Mouse (Mus musculus) hindlimb bud, embryonic 11.5 days (tissue): ENCODE results near the gene Dcst1.

Experiments
- DNase-seq: peaks from one replicate; pipeline ENCODE4 v3.0.0-alpha.2; 2012; ENCODE audit warnings: low read depth, low spot score; ENCODE audit errors: extremely low spot score

Dcst1 gene

DNA sequence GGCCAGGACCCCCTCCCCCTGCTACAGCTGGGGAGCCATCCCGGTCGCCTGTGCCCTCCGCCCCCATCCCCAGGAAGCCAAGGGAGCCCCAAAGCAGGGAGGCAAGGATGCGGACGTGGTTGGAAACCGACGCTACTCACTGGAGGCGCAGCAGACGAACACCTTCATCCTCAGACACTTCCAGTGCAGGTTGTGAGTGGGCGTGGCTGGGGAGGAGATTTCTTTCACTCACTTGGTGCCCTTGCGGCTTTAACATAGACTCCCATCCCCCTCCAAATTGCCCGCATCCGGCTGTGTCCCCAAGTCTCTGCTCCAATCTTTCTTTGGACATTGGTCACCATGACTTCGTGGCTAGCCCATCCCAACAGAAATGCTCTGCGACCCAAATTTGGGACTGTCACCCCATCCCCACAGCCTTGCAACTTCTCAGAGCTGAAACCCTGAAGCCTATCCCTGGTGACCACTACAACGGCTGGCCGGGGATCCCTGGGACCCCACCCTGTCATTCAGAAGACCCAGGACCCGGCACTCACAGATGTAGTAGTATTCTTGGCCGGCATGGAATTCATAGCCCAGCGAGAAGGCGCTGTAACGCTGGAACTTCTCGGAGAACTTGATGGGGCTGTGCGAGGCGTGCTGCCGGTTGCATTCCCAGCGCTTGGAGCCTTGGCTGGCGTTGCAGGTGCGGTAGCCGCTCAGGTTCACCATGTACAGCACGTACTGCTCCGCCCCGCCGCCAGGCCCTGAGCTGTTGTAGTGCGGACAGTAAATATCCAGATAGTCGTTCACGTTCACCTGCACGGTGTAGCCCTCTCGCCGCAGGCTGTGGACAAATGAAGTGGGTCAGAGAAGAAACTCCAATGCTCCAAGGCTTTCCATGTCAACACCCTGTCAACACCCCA lies 48.9 kb downstream of the Dcst1 start:
- no peak for DNase-seq

DNA sequence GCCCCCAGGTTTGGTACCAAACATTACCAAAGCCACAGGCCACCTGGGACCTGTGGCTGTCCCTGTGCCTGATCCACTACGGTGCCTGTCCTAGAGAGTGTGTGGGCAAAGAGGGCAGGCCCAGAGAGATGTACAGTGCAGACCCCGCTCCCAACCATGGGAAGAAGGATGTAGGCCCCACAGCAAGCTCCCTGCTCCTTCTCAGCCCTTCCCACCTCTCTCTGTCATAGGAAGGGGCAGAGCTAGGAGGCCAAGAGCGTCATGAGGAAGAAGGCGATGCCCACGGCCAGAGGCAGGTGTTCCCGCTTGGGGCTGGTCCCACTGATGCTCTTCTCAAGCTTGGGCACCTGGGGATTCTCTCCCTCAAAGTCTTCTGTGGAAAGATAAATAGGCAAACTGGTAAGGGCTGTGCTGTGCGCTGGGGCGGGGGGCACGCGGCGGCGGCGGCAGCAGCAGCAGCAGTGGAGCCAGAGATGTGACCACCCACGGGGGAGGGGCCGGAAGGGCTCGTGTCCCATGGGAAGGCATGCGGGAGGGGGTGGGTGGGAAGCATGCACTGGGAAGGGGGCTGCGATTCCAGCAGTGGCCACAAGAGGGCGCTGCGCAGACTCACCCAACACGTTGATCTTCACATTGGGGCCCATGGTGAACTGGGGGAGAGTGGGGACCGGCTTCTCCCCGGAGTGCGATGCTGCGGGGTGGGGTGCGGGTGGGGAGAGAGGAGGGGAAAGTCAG lies 49.7 kb downstream of the Dcst1 start:
- DNase-seq: no peak

DNA sequence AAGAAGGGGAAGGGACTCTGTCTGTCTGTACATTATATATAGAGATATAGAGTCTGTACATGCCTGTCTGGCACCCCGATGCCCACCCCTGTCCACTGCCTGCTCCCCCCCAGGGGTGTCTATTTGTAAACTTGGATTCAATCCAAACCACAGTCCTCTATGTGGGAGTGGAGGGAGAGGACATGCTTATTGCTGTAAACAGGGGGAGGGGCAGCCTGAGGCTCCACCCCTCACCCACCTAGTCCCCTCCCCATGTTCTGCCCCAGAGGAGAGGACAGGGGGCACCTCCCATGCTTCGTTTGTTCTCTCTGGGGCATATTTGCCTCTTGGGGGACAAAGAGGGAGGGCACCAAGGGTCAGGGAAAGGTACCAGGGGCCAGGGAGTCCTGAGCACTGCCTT lies 50.3 kb downstream of the Dcst1 start:
- DNase-seq: no peak

DNA sequence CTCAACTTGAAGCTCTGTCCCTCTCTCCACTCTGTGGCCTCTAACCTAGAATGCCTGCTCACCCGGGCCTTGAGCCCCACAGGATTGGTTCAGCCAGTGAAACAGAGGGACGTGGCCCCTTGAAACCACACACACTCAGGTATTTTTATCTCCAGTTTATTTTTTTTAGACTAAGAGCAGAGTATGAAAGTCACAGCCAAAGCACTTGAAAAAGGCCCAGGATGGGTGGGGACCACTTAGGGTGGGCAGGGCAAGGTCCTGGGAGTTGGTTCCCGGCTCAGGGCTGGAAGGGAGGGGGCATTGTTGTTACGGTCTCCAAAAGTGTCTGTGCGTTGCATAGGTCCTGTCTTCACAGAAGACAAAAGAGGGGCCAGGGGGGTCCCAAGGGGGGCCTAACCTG lies 50.7 kb downstream of the Dcst1 start:
- DNase-seq: no peak

DNA sequence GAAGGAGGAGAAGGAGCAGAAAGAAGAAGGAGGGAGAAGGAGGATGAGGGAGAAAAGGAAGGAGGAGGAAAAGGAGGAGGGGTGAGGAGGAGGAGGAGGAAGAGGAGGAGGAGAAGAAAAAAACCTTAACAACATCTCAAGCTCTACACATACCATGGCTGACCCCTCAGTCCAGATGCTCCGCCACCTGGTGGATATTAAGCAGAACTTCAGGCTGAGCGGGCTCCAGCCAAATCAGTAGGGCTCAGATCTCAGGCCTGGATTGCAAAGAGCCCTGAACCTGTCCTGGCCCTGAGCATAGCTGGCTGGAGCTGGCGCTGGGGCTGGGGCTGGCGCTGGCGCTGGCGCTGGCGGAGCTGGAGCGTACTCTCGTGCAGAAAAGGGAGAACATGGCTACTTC lies 57.0 kb downstream of the Dcst1 start:
- DNase-seq: no peak

DNA sequence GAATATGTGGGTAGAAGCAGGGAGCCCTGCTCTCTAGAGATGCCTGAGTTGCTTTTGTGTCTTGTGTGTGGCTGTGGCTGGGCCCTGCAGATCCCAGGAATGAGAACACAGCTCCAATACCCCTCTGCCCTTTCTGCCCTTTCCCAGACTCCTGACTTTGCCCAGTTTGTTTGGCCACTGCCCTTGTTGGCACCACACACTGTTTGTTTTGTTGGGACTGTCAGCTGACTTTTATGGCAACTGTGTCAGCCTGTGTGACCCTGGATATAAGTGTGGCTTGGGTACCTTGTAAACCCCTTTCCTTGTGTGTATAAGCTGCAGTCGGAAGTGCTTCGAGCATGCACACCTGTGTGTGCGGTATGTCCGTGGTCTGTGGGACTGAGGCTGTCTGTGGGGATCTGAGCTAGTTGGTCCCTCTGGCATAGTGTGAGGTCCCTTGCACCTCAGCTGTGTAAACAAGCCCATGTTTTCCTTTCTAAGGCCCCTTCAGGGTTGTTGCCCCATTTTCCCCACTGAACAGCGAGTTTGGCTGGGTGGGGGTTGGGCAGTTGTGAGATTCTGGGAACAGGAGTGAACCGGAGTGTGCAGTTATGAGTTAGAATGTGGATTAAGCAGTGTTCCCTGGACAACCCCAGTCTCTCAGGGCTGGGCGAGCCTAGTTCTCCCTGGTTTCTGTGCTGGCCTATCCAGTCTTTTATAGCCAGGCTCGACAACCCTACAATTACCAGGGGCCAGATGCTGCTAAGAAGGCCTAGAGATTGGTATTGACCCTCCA lies 59.3 kb downstream of the Dcst1 start:
- DNase-seq: no peak

DNA sequence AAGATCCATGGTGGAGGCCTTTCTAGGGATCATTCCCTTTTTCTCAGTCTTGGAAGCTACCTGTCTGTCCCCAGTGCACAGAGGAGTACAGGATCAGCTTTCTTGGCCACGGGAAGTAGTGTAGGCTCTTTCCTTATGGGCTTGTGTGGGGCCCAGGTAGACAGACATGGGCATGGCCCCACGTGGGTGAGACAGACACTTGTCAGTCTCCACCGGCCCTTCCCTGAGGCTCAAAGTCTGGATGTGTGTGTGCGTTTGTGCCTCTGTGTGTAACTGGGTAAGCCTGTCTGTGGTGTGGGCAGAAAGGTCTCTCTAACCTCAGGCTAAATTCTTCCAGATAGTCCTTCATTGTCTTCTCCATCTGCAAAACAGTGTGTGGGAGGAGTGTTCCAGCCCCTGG lies 59.9 kb downstream of the Dcst1 start:
- no peak for DNase-seq

DNA sequence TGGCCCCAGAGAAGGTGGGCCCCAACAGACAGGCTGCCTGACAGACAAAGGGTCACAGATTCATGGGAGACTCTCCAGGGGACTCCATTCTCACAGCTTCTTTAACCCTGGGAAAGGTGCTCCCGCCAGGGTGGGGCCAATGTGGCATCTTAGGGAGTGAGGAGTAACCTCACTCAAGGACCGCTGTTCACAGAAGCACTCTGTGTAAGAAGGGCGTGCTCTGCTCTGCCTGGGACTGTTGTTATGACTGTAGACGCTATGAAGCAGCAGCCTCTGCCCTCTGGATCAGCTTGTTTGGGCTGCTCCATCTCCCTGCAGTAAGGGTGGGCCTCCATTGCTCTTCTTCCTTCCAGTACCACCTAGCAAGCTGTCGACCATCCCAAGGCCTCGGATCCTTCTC lies 60.6 kb downstream of the Dcst1 start:
- DNase-seq: no peak

DNA sequence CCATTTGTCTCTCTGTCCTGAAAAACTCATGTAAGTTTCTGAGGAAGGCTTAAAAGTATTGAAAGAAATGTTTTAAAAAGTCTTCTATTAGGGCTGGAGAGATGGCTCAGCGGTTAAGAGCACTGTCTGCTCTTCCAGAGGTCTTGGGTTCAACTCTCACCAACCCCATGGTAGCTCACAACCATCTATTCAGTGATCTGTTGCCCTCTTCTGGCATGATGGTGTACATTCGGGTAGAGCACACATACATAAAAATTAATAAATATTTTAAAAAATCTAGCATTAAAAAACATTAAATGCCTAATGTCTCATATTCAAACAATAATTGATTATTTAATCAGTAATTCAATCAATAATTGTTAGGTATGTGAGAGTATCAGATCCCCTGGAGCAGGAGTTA lies 64.5 kb downstream of the Dcst1 start:
- no peak for DNase-seq
